Mouse (Mus musculus): ENCODE measurements around the gene Hmgcl.
A peak's percentile ranks its signal among the peaks of the same experiment; 100 is the strongest.

The Hmgcl gene

GRCm38 (mm10) chr4:135920304-135921241, 25.7 kb upstream of the Hmgcl start, which contains the start of gene Fuca1:
Gene Fuca1, plus strand, starts transcription at chr4:135920735.
- no peaks in the 10 kb centered on the region for H3K27me3 ChIP-seq (ENCODE audit: control insufficient read depth, insufficient read depth, low read length, poor library complexity, severe bottlenecking)
- peak; percentile 97 for DNase-seq (ENCODE audit: low read depth, low spot score)
- peaks cover 35% of the 10 kb centered on the region for H3K36me3 ChIP-seq (ENCODE audit: control insufficient read depth, insufficient read depth, low read length, poor library complexity, severe bottlenecking)

DNA sequence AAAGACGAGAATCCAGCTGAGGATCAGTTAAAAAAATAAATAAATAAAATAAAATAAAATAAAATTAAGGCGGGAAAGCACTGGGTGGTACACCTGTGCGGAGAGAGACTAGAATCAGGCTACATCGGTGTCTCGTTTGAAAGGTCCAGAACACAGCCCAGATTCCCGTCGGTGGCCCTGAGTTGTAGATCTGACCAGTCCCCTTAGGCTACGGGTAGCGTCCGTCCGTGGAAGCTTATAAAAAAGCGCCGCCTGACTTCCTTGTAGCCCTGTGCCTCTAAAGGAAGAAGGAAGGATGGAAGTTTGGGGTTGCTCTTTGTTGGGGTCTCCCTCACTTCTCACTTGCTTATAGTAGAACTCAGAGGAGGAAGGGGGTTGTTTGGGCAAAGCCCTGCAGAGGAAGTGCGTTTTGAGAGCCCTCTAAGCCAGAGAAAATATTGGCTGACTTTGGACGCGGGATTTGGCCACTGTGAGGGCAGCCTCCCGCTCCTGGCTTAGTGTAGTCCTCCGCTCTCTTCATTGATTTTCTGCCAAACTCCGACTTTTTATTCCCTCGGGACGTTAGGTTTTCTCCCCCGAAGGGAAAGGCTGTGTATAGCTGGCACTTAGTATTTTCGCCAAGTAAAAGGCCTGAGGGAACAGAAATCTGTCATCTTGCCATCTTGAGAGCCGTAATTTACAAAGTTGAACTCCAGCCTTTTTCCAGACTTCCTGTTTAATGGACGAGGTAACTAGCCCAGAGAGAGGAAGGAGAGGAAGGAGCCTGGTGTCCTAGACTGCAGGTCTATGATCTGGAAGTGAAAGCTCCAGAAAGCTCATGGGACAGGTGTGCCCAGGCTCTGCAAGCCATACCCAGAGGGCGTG, 24.8 kb upstream of the Hmgcl start:
- Histone ChIP-seq H3K27me3 (ENCODE audit: control insufficient read depth, insufficient read depth, low read length, poor library complexity, severe bottlenecking) (no peaks in the 10 kb centered on the region), H3K36me3 (ENCODE audit: control insufficient read depth, insufficient read depth, low read length, poor library complexity, severe bottlenecking) (peaks cover 39% of the 10 kb centered on the region)
- no peak for DNase-seq (ENCODE audit: low read depth, low spot score)

DNA sequence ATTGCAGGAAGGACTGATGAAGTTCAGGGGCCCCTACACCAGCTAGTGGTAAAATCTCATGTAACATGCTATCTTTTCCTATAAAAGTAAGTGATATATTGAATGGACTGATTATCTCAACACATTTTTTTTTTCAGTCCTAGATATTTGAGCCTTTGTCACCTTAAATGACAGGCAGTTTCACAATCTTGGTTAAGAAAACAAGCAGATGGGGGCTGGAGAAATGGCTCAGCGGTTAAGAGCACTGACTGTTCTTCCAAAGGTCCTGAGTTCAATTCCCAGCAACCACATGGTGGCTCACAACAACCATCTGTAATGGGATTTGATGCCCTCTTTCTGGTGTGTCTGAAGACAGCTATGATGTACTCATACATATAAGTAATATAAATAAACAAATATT, 24.1 kb upstream of the Hmgcl start:
- no peak for DNase-seq (ENCODE audit: low read depth, low spot score)
- H3K27me3 ChIP-seq (ENCODE audit: control insufficient read depth, insufficient read depth, low read length, poor library complexity, severe bottlenecking), result no peaks in the 10 kb centered on the region
- H3K36me3 ChIP-seq (ENCODE audit: control insufficient read depth, insufficient read depth, low read length, poor library complexity, severe bottlenecking), result peaks cover 36% of the 10 kb centered on the region

- H3K27me3 ChIP-seq (ENCODE audit: control insufficient read depth, insufficient read depth, low read length, poor library complexity, severe bottlenecking), result no peaks in the 10 kb centered on the region
- H3K36me3 ChIP-seq (ENCODE audit: control insufficient read depth, insufficient read depth, low read length, poor library complexity, severe bottlenecking), result peaks cover 23% of the 10 kb centered on the region
- DNase-seq (ENCODE audit: low read depth, low spot score), result no peak
Observed at GRCm38 (mm10) chr4:135924418-135924817, 21.8 kb upstream of the Hmgcl start.

- DNase-seq (ENCODE audit: low read depth, low spot score), result no peak
Observed at GRCm38 (mm10) chr4:135925341-135925740, 20.9 kb upstream of the Hmgcl start.

DNA sequence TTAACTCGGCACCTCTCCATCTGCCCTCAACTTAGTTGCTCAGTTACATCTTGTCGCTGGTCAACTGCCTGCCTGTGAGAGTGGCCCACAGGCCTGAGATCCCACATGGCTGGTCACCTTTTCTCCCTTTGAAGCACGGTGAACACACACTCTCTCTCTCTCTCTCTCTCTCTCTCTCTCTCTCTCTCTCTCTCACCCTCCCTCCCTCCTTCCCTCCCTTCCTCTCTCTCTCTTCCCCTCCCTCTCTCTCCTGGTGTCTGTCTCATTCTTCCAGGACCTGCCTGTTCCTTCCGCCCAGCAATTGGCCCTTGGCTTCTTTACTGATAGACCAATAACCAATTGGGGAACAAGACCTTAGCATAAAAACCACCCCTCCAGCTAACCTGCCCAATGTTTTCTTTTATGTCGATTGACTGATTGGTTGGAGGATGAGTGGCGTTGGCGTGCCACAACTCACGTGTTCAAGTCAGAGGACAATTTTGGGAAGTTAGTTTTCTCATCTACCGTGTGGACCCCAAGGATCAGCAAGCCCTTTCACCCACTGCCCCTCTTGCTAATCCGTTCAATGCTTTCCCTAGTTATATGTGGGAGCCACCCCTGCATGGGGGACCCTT, 19.9 kb upstream of the Hmgcl start:
- no peaks in the 10 kb centered on the region for H3K27me3 ChIP-seq (ENCODE audit: control insufficient read depth, insufficient read depth, low read length, poor library complexity, severe bottlenecking)
- peaks cover 26% of the 10 kb centered on the region for H3K36me3 ChIP-seq (ENCODE audit: control insufficient read depth, insufficient read depth, low read length, poor library complexity, severe bottlenecking)
- DNase-seq (ENCODE audit: low read depth, low spot score), result no peak

More at GRCm38 (mm10) chr4:135925341-135925740, 20.9 kb upstream of the Hmgcl start:
- peaks cover 23% of the 10 kb centered on the region for H3K36me3 ChIP-seq (ENCODE audit: control insufficient read depth, insufficient read depth, low read length, poor library complexity, severe bottlenecking)
- H3K27me3 ChIP-seq (ENCODE audit: control insufficient read depth, insufficient read depth, low read length, poor library complexity, severe bottlenecking), result no peaks in the 10 kb centered on the region

DNA sequence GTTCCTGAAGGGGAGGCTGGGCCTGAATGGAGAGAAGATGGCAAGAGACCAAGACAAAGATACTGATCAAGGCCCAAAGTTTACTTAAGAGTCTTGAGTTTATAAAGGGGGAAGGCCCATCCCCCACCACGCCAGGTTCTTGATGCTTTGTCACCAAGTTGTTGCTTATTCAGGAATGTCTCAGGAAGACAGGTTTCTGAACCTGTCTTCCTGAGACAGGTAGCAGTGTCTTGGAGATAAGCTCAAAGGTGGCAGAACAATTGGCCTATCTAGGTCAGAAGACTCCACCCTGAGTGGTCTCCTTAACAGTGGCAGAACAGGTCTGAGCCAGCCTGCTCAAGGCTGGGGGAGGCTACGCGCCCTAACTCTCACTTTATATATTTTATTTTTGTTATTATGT, 19.4 kb upstream of the Hmgcl start:
- peaks cover 26% of the 10 kb centered on the region for H3K36me3 ChIP-seq (ENCODE audit: control insufficient read depth, insufficient read depth, low read length, poor library complexity, severe bottlenecking)
- no peaks in the 10 kb centered on the region for H3K27me3 ChIP-seq (ENCODE audit: control insufficient read depth, insufficient read depth, low read length, poor library complexity, severe bottlenecking)
- DNase-seq (ENCODE audit: low read depth, low spot score), result no peak

GRCm38 (mm10) chr4:135928376-135928775, 17.9 kb upstream of the Hmgcl start:
- Histone ChIP-seq H3K36me3 (ENCODE audit: control insufficient read depth, insufficient read depth, low read length, poor library complexity, severe bottlenecking) (peaks cover 22% of the 10 kb centered on the region), H3K27me3 (ENCODE audit: control insufficient read depth, insufficient read depth, low read length, poor library complexity, severe bottlenecking) (no peaks in the 10 kb centered on the region)
- DNase-seq (ENCODE audit: low read depth, low spot score), result no peak

DNA sequence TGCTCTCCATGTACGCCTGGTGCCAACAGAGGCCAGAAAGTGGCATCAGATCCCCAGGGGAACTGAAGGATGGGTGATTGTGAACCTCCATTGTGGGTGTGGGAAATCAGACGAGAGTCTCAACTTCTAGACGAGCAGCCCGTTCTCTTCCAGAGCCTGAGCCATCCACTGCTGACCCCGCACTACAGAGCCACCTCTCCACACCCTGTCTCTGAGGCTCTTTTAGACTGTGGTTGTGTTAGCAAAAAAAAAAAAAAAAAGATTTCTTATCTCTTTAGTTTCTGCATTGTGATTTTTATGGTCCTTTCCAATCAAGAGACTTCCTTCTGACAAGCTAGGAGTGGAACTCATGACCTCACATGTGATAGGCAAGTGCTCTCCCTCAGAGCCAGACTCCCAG, 16.8 kb upstream of the Hmgcl start:
- H3K27me3 ChIP-seq (ENCODE audit: control insufficient read depth, insufficient read depth, low read length, poor library complexity, severe bottlenecking), result no peaks in the 10 kb centered on the region
- no peak for DNase-seq (ENCODE audit: low read depth, low spot score)
- peaks cover 20% of the 10 kb centered on the region for H3K36me3 ChIP-seq (ENCODE audit: control insufficient read depth, insufficient read depth, low read length, poor library complexity, severe bottlenecking)

GRCm38 (mm10) chr4:135929828-135930227, 16.4 kb upstream of the Hmgcl start:
- H3K36me3 ChIP-seq (ENCODE audit: control insufficient read depth, insufficient read depth, low read length, poor library complexity, severe bottlenecking), result peaks cover 20% of the 10 kb centered on the region
- no peaks in the 10 kb centered on the region for H3K27me3 ChIP-seq (ENCODE audit: control insufficient read depth, insufficient read depth, low read length, poor library complexity, severe bottlenecking)
- DNase-seq (ENCODE audit: low read depth, low spot score), result no peak

DNA sequence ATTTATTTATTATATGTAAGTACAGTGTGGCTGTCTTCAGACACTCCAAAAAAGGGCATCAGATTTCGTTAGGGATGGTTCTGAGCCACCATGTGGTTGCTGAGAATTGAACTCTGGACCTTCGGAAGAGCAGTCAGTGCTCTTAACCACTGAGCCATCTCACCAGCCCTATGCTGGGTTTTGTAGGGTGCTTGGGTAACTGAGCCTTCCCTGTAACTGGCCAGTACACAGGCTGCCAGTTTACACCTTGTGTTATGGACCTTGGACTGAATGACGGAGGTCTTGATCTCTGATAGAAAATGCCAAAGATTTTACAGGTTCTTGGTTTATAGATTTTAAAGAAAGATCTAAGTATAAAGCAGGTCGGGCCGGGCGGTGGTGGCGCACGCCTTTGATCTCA, 16.0 kb upstream of the Hmgcl start:
- Histone ChIP-seq H3K36me3 (ENCODE audit: control insufficient read depth, insufficient read depth, low read length, poor library complexity, severe bottlenecking) (peaks cover 20% of the 10 kb centered on the region), H3K27me3 (ENCODE audit: control insufficient read depth, insufficient read depth, low read length, poor library complexity, severe bottlenecking) (no peaks in the 10 kb centered on the region)
- no peak for DNase-seq (ENCODE audit: low read depth, low spot score)

GRCm38 (mm10) chr4:135931832-135932231, 14.4 kb upstream of the Hmgcl start:
- Histone ChIP-seq H3K27me3 (ENCODE audit: control insufficient read depth, insufficient read depth, low read length, poor library complexity, severe bottlenecking) (no peaks in the 10 kb centered on the region), H3K36me3 (ENCODE audit: control insufficient read depth, insufficient read depth, low read length, poor library complexity, severe bottlenecking) (peaks cover 8% of the 10 kb centered on the region)
- DNase-seq (ENCODE audit: low read depth, low spot score), result peak; percentile 81

GRCm38 (mm10) chr4:135934708-135935500, 11.3 kb upstream of the Hmgcl start:
- Histone ChIP-seq H3K27me3 (ENCODE audit: control insufficient read depth, insufficient read depth, low read length, poor library complexity, severe bottlenecking) (no peaks in the 10 kb centered on the region), H3K36me3 (ENCODE audit: control insufficient read depth, insufficient read depth, low read length, poor library complexity, severe bottlenecking) (peaks cover 15% of the 10 kb centered on the region)
- DNase-seq (ENCODE audit: low read depth, low spot score), result no peak

DNA sequence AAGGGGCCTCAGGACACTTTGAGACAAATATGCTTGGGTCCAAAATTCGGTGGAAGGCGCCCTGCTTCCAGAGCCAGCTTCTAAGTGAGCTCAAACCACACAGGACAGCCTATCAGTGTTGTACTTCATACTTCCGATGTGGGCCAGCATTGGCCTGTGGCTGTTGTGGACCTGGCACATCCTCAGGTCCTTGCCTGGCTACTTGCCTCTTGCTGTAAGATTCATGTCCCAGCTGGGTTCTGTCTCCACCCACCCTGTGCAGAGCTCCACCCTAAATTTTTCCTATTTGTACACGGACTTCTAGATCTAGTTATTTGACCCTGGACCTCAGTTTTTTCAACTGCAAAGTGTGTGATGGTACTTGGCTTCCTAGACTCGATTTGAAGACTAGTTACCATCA, 10.7 kb upstream of the Hmgcl start:
- Histone ChIP-seq H3K36me3 (ENCODE audit: control insufficient read depth, insufficient read depth, low read length, poor library complexity, severe bottlenecking) (peaks cover 14% of the 10 kb centered on the region), H3K27me3 (ENCODE audit: control insufficient read depth, insufficient read depth, low read length, poor library complexity, severe bottlenecking) (no peaks in the 10 kb centered on the region)
- DNase-seq (ENCODE audit: low read depth, low spot score), result no peak

All from splenic B cell, adult 2 months (primary cell).